Mouse (Mus musculus) hindbrain, embryonic 13.5 days (tissue): Measurements from ENCODE around the gene Creb5. TPM values are rescaled to one million over a fixed set of nuclear protein-coding genes. Genes with fewer than 3 reads are reported as not detected.
A peak's percentile ranks its signal among the peaks of the same experiment; 100 is the strongest.

Experiments used
- ATAC-seq: fragments of 200-750 bp; cut with Nextera tagmentation; 2 replicates; pipeline ENCODE4 v1.8.0; 2017; ENCODE audit warnings: moderate TSS enrichment; ENCODE audit not compliant: low FRiP score
- H3K27ac ChIP-seq: fragments of 300-500 bp; sonication (generic); 2 replicates; pipeline ENCODE4 v1.5.1; 2015; ENCODE audit warnings: inconsistent platforms, mild to moderate bottlenecking, moderate library complexity
- H3K27me3 ChIP-seq: fragments of 300-500 bp; sonication (generic); 2 replicates; pipeline ENCODE4 v1.6.1; 2015; ENCODE audit warnings: mild to moderate bottlenecking, inconsistent platforms
- H3K36me3 ChIP-seq: fragments of 300-500 bp; sonication (generic); 2 replicates; pipeline ENCODE4 v1.6.1; 2015; ENCODE audit warnings: mild to moderate bottlenecking, inconsistent platforms
- H3K4me1 ChIP-seq: fragments of 300-500 bp; sonication (generic); replicated peaks from 2 replicates; pipeline ENCODE4 v1.6.1; 2015; ENCODE audit warnings: inconsistent platforms
- H3K4me2 ChIP-seq: fragments of 300-500 bp; sonication (generic); 2 replicates; pipeline ENCODE4 v1.6.1; 2015; ENCODE audit warnings: inconsistent platforms, mild to moderate bottlenecking, moderate library complexity
- H3K4me3 ChIP-seq: fragments of 300-500 bp; sonication (generic); 2 replicates; pipeline ENCODE4 v1.5.1; 2015; ENCODE audit warnings: mild to moderate bottlenecking, inconsistent platforms
- H3K9ac ChIP-seq: fragments of 300-500 bp; sonication (generic); 2 replicates; pipeline ENCODE4 v1.6.1; 2015; ENCODE audit warnings: mild to moderate bottlenecking, inconsistent platforms
- H3K9me3 ChIP-seq: fragments of 300-500 bp; sonication (generic); 2 replicates; pipeline ENCODE4 v1.6.1; 2016; ENCODE audit warnings: inconsistent platforms
- WGBS: fragments of 180-500 bp; shearing (Covaris S2); methylation state at CpG from one replicate; pipeline ENCODE4 v1.1.7; 2015; 5-methylcytosine and 5-hydroxymethylcytosine counted together
- polyA plus RNA-seq: library from polyadenylated mRNA; unstranded; fragments of >200 nt; fragmentation: Nextera tagmentation; extraction: Ambion mirVana; gene quantifications from 2 replicates; pipeline ENCODE4 v1.2.1, GENCODE M21; 2015

The Creb5 gene
- polyA plus RNA-seq, 1 experiment from 2014 or later: 4.1 TPM

DNA sequence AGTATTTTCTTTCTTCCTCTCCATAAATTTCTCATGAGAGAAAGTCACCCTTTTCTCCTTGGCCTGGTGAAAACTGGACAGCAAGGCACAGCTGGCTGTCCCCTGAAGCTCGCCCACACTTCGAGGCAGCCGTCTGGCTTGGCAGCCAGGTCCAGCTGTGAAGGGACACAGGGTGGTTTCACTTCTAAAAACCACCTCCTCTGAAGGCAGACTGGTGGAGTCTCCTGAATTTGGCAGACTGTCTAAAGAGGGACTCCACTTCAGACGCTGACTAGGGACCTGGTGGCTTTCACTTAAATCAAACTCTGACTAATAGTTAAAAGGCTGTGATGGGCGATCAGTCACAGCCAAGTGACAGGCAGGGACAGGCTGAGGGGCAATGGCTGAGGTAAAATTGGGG is 365.6 kb downstream of the Creb5 start:
- H3K4me1 ChIP-seq: peaks cover 10% of the 10 kb centered on the region
- H3K36me3 ChIP-seq: no peaks in the 10 kb centered on the region
- H3K9ac ChIP-seq: no peak overlapping the region
- no peaks in the 10 kb centered on the region for H3K27me3 ChIP-seq
- H3K4me2 ChIP-seq: no peak overlapping the region
- ATAC-seq: no peak
- 52% methylated on average over 5 of the region's 5 CpGs for WGBS
- no peak overlapping the region for H3K4me3 ChIP-seq
- no peak overlapping the region for H3K27ac ChIP-seq
- no peaks in the 10 kb centered on the region for H3K9me3 ChIP-seq

- Histone ChIP-seq H3K27me3 (no peaks in the 10 kb centered on the region), H3K9ac (no peak overlapping the region), H3K4me3 (no peak overlapping the region), H3K4me1 (peaks cover 10% of the 10 kb centered on the region), H3K36me3 (no peaks in the 10 kb centered on the region), H3K9me3 (no peaks in the 10 kb centered on the region), H3K27ac (no peak overlapping the region), H3K4me2 (no peak overlapping the region)
- WGBS: 78% methylated on average over 8 of the region's 8 CpGs
- ATAC-seq: no peak
Observed at GRCm38 (mm10) chr6:53653706-53654360, 366.8 kb downstream of the Creb5 start.

DNA sequence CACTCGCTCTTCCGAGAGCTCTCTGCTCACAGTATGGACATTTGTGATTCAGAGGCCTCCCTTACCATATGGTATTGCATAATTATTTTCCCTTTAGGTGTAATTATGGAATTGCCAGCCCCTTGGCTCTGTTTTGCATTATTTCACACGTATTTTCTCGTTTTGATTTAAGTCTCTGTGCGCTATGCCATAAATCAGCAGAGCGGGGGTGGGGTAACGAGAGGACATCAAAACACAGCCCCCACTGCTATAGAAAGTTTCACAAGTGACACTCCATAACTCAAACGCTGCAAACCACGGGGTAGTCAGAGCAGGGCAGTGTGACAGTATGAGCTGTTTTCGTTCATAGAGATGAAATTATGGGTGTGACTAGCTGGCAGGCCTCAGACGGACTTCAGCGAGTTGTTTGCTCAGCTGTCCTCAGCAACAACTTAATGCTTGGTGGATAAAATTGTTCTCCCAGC is 367.3 kb downstream of the Creb5 start:
- no peaks in the 10 kb centered on the region for H3K27me3 ChIP-seq
- WGBS: 60% methylated on average over 12 of the region's 12 CpGs
- no peaks in the 10 kb centered on the region for H3K36me3 ChIP-seq
- no peak overlapping the region for H3K9ac ChIP-seq
- no peaks in the 10 kb centered on the region for H3K9me3 ChIP-seq
- peaks cover 10% of the 10 kb centered on the region for H3K4me1 ChIP-seq
- no peak overlapping the region for H3K27ac ChIP-seq
- no peak for ATAC-seq
- no peak overlapping the region for H3K4me2 ChIP-seq
- no peak overlapping the region for H3K4me3 ChIP-seq

- no peaks in the 10 kb centered on the region for H3K36me3 ChIP-seq
- no peaks in the 10 kb centered on the region for H3K9me3 ChIP-seq
- H3K4me1 ChIP-seq: peaks cover 6% of the 10 kb centered on the region
- no peak for ATAC-seq
- H3K27me3 ChIP-seq: no peaks in the 10 kb centered on the region
- 64% methylated on average over 3 of the region's 3 CpGs for WGBS
- H3K4me3 ChIP-seq: no peak overlapping the region
- H3K4me2 ChIP-seq: no peak overlapping the region
- no peak overlapping the region for H3K9ac ChIP-seq
- H3K27ac ChIP-seq: no peak overlapping the region
Observed at GRCm38 (mm10) chr6:53656466-53656865, 369.4 kb downstream of the Creb5 start.

GRCm38 (mm10) chr6:53657483-53657882 is 370.4 kb downstream of the Creb5 start:
- Histone ChIP-seq H3K4me3 (no peak overlapping the region), H3K4me1 (peaks cover 6% of the 10 kb centered on the region), H3K27me3 (no peaks in the 10 kb centered on the region), H3K4me2 (no peak overlapping the region), H3K9ac (no peak overlapping the region), H3K27ac (no peak overlapping the region), H3K9me3 (no peaks in the 10 kb centered on the region), H3K36me3 (no peaks in the 10 kb centered on the region)
- ATAC-seq: no peak
- 54% methylated on average over 4 of the region's 4 CpGs for WGBS

GRCm38 (mm10) chr6:53662858-53663833 is 376.1 kb downstream of the Creb5 start:
- H3K27ac ChIP-seq: peak overlapping the region; percentile 0; the same call in 1 of the 2 replicates

DNA sequence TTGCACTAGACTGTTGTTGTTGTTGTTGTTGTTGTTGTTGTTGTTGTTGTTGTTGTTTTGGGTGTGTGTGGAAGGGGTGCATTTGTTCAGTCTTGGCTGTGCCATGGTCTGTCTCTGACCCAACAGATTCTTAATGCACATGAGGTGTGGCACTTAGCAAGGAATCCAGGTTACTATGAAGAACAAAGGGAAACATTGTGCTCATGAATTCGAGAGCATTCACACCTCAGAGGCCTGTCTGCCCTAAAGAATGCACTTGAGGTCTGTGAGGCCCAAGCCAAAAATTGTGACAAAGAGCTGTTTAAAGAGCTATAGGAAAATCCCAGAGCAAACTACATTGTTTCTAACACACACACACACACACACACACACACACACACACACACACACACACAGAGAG is 377.7 kb downstream of the Creb5 start:
- Histone ChIP-seq H3K4me2 (no peak overlapping the region), H3K9me3 (no peaks in the 10 kb centered on the region)
- WGBS: 71% methylated on average over 1 of the region's 1 CpGs

More at GRCm38 (mm10) chr6:53662858-53663833, 376.1 kb downstream of the Creb5 start:
- Histone ChIP-seq H3K4me3 (no peak overlapping the region), H3K9ac (no peak overlapping the region), H3K27me3 (no peaks in the 10 kb centered on the region), H3K36me3 (no peaks in the 10 kb centered on the region), H3K4me2 (no peak overlapping the region), H3K9me3 (no peaks in the 10 kb centered on the region), H3K4me1 (peaks cover 17% of the 10 kb centered on the region)
- peak; percentile 63; the same call in 1 of the 2 replicates for ATAC-seq
- WGBS: 47% methylated on average over 11 of the region's 11 CpGs

GRCm38 (mm10) chr6:53666503-53666902 is 379.4 kb downstream of the Creb5 start:
- Histone ChIP-seq H3K4me3 (no peak overlapping the region), H3K4me1 (peaks cover 17% of the 10 kb centered on the region), H3K9me3 (no peaks in the 10 kb centered on the region), H3K27ac (no peak overlapping the region), H3K27me3 (no peaks in the 10 kb centered on the region), H3K36me3 (no peaks in the 10 kb centered on the region), H3K4me2 (no peak overlapping the region), H3K9ac (no peak overlapping the region)
- WGBS: 76% methylated on average over 5 of the region's 5 CpGs
- ATAC-seq: no peak

More for the DNA sequence above, 377.7 kb downstream of the Creb5 start:
- Histone ChIP-seq H3K4me1 (peaks cover 17% of the 10 kb centered on the region), H3K9ac (no peak overlapping the region), H3K36me3 (no peaks in the 10 kb centered on the region), H3K27me3 (no peaks in the 10 kb centered on the region), H3K27ac (no peak overlapping the region), H3K4me3 (no peak overlapping the region)
- ATAC-seq: no peak

DNA sequence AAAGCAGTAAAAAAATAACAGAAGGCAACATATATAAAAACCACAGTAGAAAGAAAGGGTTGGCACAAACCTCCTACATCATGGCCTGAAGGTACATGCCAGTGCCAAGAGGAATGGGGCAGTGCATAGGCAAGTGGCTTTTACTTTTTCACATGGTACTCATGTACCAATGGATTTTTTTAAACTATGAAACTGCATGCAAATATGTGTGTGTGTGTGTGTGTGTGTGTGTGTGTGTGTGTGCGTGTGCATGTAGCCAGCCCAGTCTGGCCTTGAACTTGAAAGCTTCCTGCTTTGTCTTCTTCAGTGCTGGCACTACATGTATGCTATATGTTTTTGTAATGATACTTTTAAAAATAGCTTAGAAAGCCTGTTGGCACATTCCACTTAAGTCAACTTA is 391.2 kb downstream of the Creb5 start:
- ATAC-seq: no peak
- Histone ChIP-seq H3K9ac (no peak overlapping the region), H3K4me1 (peaks cover 16% of the 10 kb centered on the region), H3K4me3 (no peak overlapping the region), H3K36me3 (no peaks in the 10 kb centered on the region), H3K27me3 (no peaks in the 10 kb centered on the region), H3K27ac (no peak overlapping the region), H3K4me2 (no peak overlapping the region), H3K9me3 (no peaks in the 10 kb centered on the region)
- WGBS: 93% methylated on average over 1 of the region's 1 CpGs

DNA sequence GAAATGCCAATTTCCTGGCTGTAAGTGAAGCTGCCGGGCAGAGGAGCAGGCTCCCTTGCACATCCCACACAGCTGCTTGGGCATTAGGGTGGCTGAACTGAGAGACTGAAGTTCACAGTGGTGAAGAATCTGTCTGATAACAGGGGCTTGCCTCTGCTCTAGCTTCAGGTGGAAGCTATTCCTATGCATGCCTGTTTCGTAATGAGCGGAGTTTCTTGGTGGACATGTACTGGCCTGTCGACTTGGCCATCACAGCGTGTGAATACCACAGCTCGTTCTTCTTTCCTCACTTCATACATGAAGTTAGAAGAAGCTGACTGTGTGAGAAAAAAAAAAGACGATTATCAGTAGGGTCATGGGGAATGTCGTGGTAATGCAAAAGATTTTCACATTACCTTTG is 393.0 kb downstream of the Creb5 start:
- no peaks in the 10 kb centered on the region for H3K36me3 ChIP-seq
- H3K27ac ChIP-seq: no peak overlapping the region
- WGBS: 94% methylated on average over 8 of the region's 8 CpGs
- no peak overlapping the region for H3K4me2 ChIP-seq
- no peaks in the 10 kb centered on the region for H3K9me3 ChIP-seq
- no peak overlapping the region for H3K9ac ChIP-seq
- no peak overlapping the region for H3K4me3 ChIP-seq
- no peak for ATAC-seq
- no peaks in the 10 kb centered on the region for H3K27me3 ChIP-seq
- peaks cover 11% of the 10 kb centered on the region; the same call in 1 of the 2 replicates for H3K4me1 ChIP-seq

DNA sequence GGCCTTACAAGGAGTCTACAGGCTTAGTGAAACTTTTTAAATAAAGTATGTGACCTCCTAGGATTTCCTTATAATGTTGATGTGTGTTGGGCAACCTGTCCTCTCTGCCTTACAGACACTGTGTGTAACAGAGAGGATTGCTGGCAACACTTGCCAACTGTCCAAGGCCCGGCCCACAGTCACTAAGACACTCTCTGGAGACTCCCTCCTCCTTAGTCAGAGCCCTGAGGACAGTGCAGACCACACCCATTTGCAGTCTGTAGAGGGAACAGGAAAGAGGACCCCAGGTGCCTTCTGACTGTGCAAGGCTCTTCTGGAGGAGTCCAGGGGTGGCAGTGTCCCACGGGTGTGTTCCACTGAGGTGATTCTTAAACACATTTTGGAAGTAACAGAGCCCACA is 397.3 kb downstream of the Creb5 start:
- Histone ChIP-seq H3K4me3 (no peak overlapping the region), H3K36me3 (no peaks in the 10 kb centered on the region), H3K4me1 (no peaks in the 10 kb centered on the region), H3K9me3 (no peaks in the 10 kb centered on the region), H3K4me2 (no peak overlapping the region), H3K9ac (no peak overlapping the region), H3K27ac (no peak overlapping the region), H3K27me3 (no peaks in the 10 kb centered on the region)
- no peak for ATAC-seq
- WGBS: 65% methylated on average over 2 of the region's 2 CpGs

GRCm38 (mm10) chr6:53685323-53685722 is 398.3 kb downstream of the Creb5 start:
- WGBS: 87% methylated on average over 14 of the region's 14 CpGs

More at GRCm38 (mm10) chr6:53685323-53685722, 398.3 kb downstream of the Creb5 start:
- no peak for ATAC-seq
- H3K9me3 ChIP-seq: no peaks in the 10 kb centered on the region
- no peak overlapping the region for H3K9ac ChIP-seq
- H3K4me2 ChIP-seq: no peak overlapping the region
- no peaks in the 10 kb centered on the region for H3K4me1 ChIP-seq
- H3K27me3 ChIP-seq: no peaks in the 10 kb centered on the region
- H3K4me3 ChIP-seq: no peak overlapping the region
- H3K36me3 ChIP-seq: no peaks in the 10 kb centered on the region
- no peak overlapping the region for H3K27ac ChIP-seq
